Mouse (Mus musculus) right cerebral cortex, postnatal 4 days (tissue): ENCODE results near the gene Egfl8.
A peak's percentile ranks its signal among the peaks of the same experiment; 100 is the strongest.

ENCODE experiments used
- DNase-seq: peaks from one replicate; pipeline ENCODE4 v3.0.0-alpha.2; 2022

Egfl8 gene

GRCm38 (mm10) chr17:34593752-34594525, 21.8 kb downstream of the Egfl8 start:
- no peak for DNase-seq

- DNase-seq, result peak; percentile 56
Observed at GRCm38 (mm10) chr17:34592581-34593549, 22.9 kb downstream of the Egfl8 start.

- peak; percentile 97 for DNase-seq
Observed at GRCm38 (mm10) chr17:34591994-34592375, 23.8 kb downstream of the Egfl8 start.

- DNase-seq, result no peak
Observed at GRCm38 (mm10) chr17:34591029-34591993, 24.5 kb downstream of the Egfl8 start, which contains the start of gene Pbx2. Gene Pbx2 (plus strand): TSS chr17:34591266.

- no peak for DNase-seq
Observed at GRCm38 (mm10) chr17:34590154-34590987, 25.4 kb downstream of the Egfl8 start.

DNA sequence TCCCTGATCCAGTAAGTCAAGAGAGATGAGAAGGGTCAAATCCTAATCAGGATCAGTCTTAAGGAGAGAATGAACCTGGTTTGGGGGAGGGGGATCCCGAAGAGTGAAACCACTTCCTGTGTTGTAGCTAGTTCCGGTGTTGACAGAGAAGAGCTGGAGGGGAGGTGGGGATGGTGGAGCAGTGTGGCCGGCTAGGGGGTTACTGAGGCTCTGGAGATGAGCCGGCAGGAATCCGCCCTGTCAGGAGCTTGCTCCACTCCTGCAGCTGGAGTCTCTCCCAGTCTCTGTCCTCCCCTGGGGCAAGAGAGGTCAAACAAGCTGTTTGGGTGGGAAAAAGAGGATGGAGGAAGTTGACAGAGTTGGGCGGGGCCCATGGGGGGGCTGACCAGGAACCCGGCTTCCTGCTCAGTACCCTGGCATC, 26.1 kb downstream of the Egfl8 start, which contains the start of gene Gpsm3:
Gpsm3 (plus strand) TSS at position 126 of the 421 bp plus-strand sequence.
- DNase-seq, result no peak

GRCm38 (mm10) chr17:34589206-34589605, 26.6 kb downstream of the Egfl8 start:
- DNase-seq, result no peak

DNA sequence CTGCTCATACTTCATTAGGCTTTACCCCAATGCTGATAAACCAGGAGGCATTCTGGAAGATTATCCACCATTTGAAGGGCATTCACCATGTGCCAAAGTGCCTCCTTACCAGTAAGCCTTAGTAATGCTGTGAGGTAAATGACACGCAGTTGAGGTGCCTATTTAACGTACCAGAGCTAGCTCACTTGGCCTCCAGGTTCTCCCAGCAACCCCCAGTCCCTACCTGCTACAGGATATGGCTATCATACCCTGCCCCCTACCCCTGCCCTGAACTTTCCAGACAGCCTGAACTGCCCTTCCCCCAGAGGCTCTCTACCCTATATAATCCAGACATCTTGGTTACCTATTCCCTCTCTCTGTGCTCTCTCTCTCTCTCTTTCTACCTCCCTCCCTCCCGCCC, 27.0 kb downstream of the Egfl8 start:
- no peak for DNase-seq

GRCm38 (mm10) chr17:34587814-34588213, 28.0 kb downstream of the Egfl8 start:
- no peak for DNase-seq

GRCm38 (mm10) chr17:34587423-34587811, 28.4 kb downstream of the Egfl8 start:
- peak; percentile 97 for DNase-seq

- peak; percentile 89 for DNase-seq
Observed at GRCm38 (mm10) chr17:34586796-34587422, 28.9 kb downstream of the Egfl8 start.

GRCm38 (mm10) chr17:34585877-34586771, 29.6 kb downstream of the Egfl8 start:
- no peak for DNase-seq

GRCm38 (mm10) chr17:34585121-34585520, 30.6 kb downstream of the Egfl8 start:
- DNase-seq, result no peak

DNA sequence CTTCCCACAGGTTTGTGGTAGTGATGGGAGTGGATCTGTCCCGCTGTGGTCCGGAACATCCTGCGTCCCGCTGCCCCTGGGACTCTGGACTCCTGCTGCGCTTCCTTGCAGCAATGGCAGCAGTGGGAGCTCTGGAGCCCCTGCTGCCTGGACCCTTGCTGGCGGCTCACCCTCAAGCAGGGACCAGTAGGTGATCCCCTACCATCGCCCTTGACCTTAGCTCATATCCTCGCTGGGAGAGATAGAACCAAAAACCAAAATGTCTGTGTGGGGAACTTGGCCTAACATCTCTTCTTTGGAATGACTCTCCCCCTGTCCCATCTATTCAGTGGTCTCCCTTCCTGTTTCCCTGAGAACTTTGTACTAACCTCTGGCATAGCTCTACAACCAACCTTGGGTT, 32.0 kb downstream of the Egfl8 start:
- DNase-seq, result no peak

DNA sequence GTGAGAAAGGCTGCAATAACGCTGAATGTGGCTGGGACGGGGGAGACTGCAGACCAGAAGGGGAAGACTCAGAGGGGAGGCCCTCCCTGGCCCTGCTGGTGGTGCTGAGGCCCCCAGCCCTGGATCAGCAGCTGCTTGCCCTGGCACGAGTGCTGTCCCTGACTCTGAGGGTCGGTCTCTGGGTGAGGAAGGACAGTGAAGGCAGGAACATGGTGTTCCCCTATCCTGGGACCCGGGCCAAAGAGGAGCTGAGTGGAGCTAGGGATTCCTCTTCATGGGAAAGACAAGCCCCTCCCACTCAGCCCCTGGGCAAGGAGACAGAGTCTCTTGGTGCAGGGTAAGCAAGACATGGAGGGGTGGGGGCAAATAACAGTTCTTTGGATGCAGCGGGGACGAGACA, 32.4 kb downstream of the Egfl8 start:
- no peak for DNase-seq

- DNase-seq, result no peak
Observed at GRCm38 (mm10) chr17:34582528-34582927, 33.2 kb downstream of the Egfl8 start.

GRCm38 (mm10) chr17:34578070-34578469, 37.7 kb downstream of the Egfl8 start:
- DNase-seq, result no peak

DNA sequence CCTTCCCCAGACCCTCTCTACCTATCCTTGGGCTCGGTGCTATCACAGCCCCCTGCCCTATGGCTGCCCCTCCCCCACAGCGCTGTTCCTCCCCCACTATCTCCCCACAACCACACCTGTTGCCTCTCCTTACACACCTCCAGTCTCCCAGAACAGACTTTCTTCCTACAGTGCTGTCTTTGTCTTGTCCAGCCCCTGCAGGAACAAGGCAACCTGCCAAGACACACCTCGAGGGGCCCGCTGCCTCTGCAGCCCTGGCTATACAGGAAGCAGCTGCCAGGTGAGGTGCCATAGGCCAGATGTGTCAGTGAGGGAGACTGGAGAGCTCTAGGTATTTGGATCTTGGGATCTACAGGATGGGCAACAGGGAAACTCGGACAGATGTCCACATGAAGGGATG, 39.2 kb downstream of the Egfl8 start:
- DNase-seq, result no peak

- no peak for DNase-seq
Observed at GRCm38 (mm10) chr17:34572361-34572760, 43.4 kb downstream of the Egfl8 start.

- no peak for DNase-seq
Observed at GRCm38 (mm10) chr17:34571875-34572274, 43.9 kb downstream of the Egfl8 start.
